Comparison of ENCODE assay signal across 8 mouse cellular contexts in genomic region chr1:176814036-176814420, GRCm38 (mm10). TPM values are rescaled to one million over a fixed set of nuclear protein-coding genes. Genes with fewer than 3 reads are reported as not detected.
DNase-seq lines count a peak whose midpoint lies in the region; ATAC-seq and TF ChIP-seq lines count a peak whose summit lies in the region.

Gene Cep170, minus strand, starts transcription at chr1:176814067.

- peak; percentile 97 for DNase-seq in 3T3-L1 (ENCODE audit: low read depth, low spot score)
- DNase-seq in adrenal gland, postnatal 36 days: peak; percentile 97 to 98
- DNase-seq in heart, adult 18-20 months: peak; percentile 96 to 97
- peak; percentile 98 for DNase-seq in kidney, adult 18-20 months
- DNase-seq in limb, embryonic 10.5 days (ENCODE audit: low spot score): peak; percentile 98

- 0% methylated on average over 28 of the region's 28 CpGs for WGBS in embryonic facial prominence, embryonic 12.5 days
- 0% methylated on average over 28 of the region's 28 CpGs for WGBS in limb, embryonic 10.5 days
- WGBS in midbrain, embryonic 12.5 days: under 1% methylated on average over 28 of the region's 28 CpGs
- WGBS in small intestine, adult 2 months: under 1% methylated on average over 28 of the region's 28 CpGs

- H3K9me3 ChIP-seq in embryonic facial prominence, embryonic 12.5 days: no peaks in the 10 kb centered on the region
- no peaks in the 10 kb centered on the region for H3K9me3 ChIP-seq in limb, embryonic 10.5 days (replicated peaks)
- no peaks in the 10 kb centered on the region for H3K9me3 ChIP-seq in midbrain, embryonic 12.5 days

- ATAC-seq in embryonic facial prominence, embryonic 12.5 days (ENCODE audit: insufficient number of reproducible peaks, insufficient read depth, low FRiP score, low TSS enrichment): peak; percentile 98
- peak; percentile 94 for ATAC-seq in midbrain, embryonic 12.5 days (ENCODE audit: low FRiP score, low read depth)

- no peaks in the 10 kb centered on the region for H3K36me3 ChIP-seq in embryonic facial prominence, embryonic 12.5 days
- H3K36me3 ChIP-seq in limb, embryonic 10.5 days: no peaks in the 10 kb centered on the region
- H3K36me3 ChIP-seq in midbrain, embryonic 12.5 days: no peaks in the 10 kb centered on the region
- H3K36me3 ChIP-seq in small intestine, adult 2 months (ENCODE audit: control insufficient read depth, insufficient read depth, low read length): no peaks in the 10 kb centered on the region

- peaks cover 18% of the 10 kb centered on the region; the same call in 1 of the 2 replicates for H3K4me1 ChIP-seq in embryonic facial prominence, embryonic 12.5 days
- peaks cover 14% of the 10 kb centered on the region for H3K4me1 ChIP-seq in limb, embryonic 10.5 days
- peaks cover 14% of the 10 kb centered on the region for H3K4me1 ChIP-seq in midbrain, embryonic 12.5 days
- peaks cover 12% of the 10 kb centered on the region for H3K4me1 ChIP-seq in small intestine, adult 2 months (ENCODE audit: control insufficient read depth, insufficient read depth, insufficient read length, low read length)

- peak within 1 kb of the TSS; percentile 75 for H3K4me2 ChIP-seq in embryonic facial prominence, embryonic 12.5 days (replicated peaks)
- H3K4me2 ChIP-seq in midbrain, embryonic 12.5 days (replicated peaks): peak within 1 kb of the TSS; percentile 64

- TF ChIP-seq POLR2A in small intestine, adult 2 months (IDR thresholded peaks at IDR 0.05; ENCODE audit: low read depth, low read length): no peak

- H3K9ac ChIP-seq in embryonic facial prominence, embryonic 12.5 days: peak within 1 kb of the TSS; percentile 90
- peak within 1 kb of the TSS; percentile 95 for H3K9ac ChIP-seq in midbrain, embryonic 12.5 days (replicated peaks)

- no peaks in the 10 kb centered on the region for H3K27me3 ChIP-seq in embryonic facial prominence, embryonic 12.5 days
- H3K27me3 ChIP-seq in limb, embryonic 10.5 days (ENCODE audit: low read depth, poor library complexity, severe bottlenecking): no peaks in the 10 kb centered on the region
- H3K27me3 ChIP-seq in midbrain, embryonic 12.5 days: no peaks in the 10 kb centered on the region
- H3K27me3 ChIP-seq in small intestine, adult 2 months (ENCODE audit: control insufficient read depth, insufficient read depth, low read length): 0 out of 2 replicates have a peak, but pooled peaks cover 3% of the 10 kb centered on the region

- peak within 1 kb of the TSS; percentile 94 for H3K4me3 ChIP-seq in embryonic facial prominence, embryonic 12.5 days
- peak within 1 kb of the TSS; percentile 90 for H3K4me3 ChIP-seq in limb, embryonic 10.5 days
- peak within 1 kb of the TSS; percentile 89 for H3K4me3 ChIP-seq in midbrain, embryonic 12.5 days
- H3K4me3 ChIP-seq in small intestine, adult 2 months (ENCODE audit: low read depth, low read length): peak within 1 kb of the TSS; percentile 77

- peak within 1 kb of the TSS; percentile 93 for H3K27ac ChIP-seq in embryonic facial prominence, embryonic 12.5 days
- H3K27ac ChIP-seq in limb, embryonic 10.5 days: peak within 1 kb of the TSS; percentile 98
- H3K27ac ChIP-seq in midbrain, embryonic 12.5 days (replicated peaks): peak within 1 kb of the TSS; percentile 100
- peak within 1 kb of the TSS; percentile 91 for H3K27ac ChIP-seq in small intestine, adult 2 months (ENCODE audit: insufficient read depth, low read depth, low read length)

- TF ChIP-seq CTCF in small intestine, adult 2 months (IDR thresholded peaks at IDR 0.05; ENCODE audit: extremely low read depth, insufficient read length, insufficient replicate concordance, low read depth, low read length): no peak

RNA-seq across cellular contexts. Expression of gene Cep170, which starts in this region (rescaled TPM):
- 10 to 100 TPM; 29.9 to 37.3 TPM for total RNA-seq in adrenal gland, postnatal 36 days (2021)
- 44.8 and 48.3 TPM in 2 replicates for polyA plus RNA-seq in embryonic facial prominence, embryonic 12.5 days (2016; fragmentation: Nextera tagmentation; extraction: Ambion mirVana)
- total RNA-seq in heart, adult 18-20 months (2021): 10 to 100 TPM; 18.4 to 25.2 TPM
- 22.7 and 31.0 TPM in 2 replicates for polyA plus RNA-seq in limb, embryonic 10.5 days (2016; fragmentation: Nextera tagmentation; extraction: Ambion mirVana)
- polyA plus RNA-seq in midbrain, embryonic 12.5 days (2016; fragmentation: Nextera tagmentation; extraction: Ambion mirVana): 95.2 and 100.0 TPM in 2 replicates
- polyA plus RNA-seq in small intestine, adult 2 months (2012; rRNA removed): 0.62 and 0.66 TPM in 2 replicates

Comparison
In these comparisons a context has a peak if more than half of its experiments do, and no peak if none do; other contexts are left out.
1. Peak in every context shown above with its lines: DNase-seq, ATAC-seq, H3K4me3 ChIP-seq and H3K27ac ChIP-seq.
2. RNA of gene Cep170 (polyA plus RNA-seq): 95.2 to 100.0 TPM in midbrain, embryonic 12.5 days, 44.8 to 48.3 TPM in embryonic facial prominence, embryonic 12.5 days and 22.7 to 31.0 TPM in limb, embryonic 10.5 days; 0.62 to 0.66 TPM in small intestine, adult 2 months; every median in the first group is over 10 times any median in the second.